Mouse (Mus musculus) embryo, embryonic 11.5 days (tissue): Measurements from ENCODE around the gene Xpnpep1.

Experiments
- DNase-seq: peaks from one replicate; pipeline ENCODE4 v3.0.0-alpha.2; 2012; ENCODE audit warnings: low read depth, low spot score

The Xpnpep1 gene

GRCm38 (mm10) chr19:53002166-53003095, 37.6 kb downstream of the Xpnpep1 start:
- DNase-seq = no peak

- peak; percentile 29 for DNase-seq
Measured at GRCm38 (mm10) chr19:52992880-52993440, 47.1 kb downstream of the Xpnpep1 start.

- no peak for DNase-seq
Measured at GRCm38 (mm10) chr19:52991924-52992323, 48.1 kb downstream of the Xpnpep1 start.

DNA sequence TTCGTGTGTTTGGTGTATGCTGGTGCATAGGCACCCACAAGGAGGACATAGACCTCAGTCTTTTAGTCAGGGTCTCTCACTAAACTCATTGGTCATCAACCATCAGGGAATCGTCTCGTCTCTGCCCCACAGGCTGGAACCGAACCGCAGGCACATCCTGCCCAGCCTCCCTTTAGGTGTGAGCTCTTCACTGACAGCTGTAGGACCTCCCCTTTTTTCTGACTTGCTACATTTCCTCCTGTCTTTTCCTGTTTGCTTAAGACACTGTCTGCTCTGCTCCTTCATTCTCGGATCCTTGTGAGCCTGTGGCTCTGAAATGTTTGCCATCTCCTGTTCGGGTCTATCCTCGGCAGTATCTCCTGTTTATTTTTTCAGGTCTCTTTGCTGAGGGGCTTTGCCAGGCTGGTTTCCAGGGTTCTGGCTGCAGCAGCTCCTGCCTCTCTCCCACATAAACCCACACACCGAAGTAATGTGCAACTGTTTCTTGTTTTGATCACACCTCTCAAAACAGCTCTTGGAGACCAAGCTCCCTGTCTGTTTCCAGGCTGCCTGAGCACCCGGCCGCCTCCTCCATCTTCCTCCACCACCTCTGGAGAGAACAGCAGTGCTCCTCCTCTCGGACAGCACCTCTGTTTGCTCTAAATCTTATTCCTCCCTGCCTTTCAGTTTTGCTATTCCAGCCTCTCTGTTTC, 60.8 kb downstream of the Xpnpep1 start:
- no peak for DNase-seq

DNA sequence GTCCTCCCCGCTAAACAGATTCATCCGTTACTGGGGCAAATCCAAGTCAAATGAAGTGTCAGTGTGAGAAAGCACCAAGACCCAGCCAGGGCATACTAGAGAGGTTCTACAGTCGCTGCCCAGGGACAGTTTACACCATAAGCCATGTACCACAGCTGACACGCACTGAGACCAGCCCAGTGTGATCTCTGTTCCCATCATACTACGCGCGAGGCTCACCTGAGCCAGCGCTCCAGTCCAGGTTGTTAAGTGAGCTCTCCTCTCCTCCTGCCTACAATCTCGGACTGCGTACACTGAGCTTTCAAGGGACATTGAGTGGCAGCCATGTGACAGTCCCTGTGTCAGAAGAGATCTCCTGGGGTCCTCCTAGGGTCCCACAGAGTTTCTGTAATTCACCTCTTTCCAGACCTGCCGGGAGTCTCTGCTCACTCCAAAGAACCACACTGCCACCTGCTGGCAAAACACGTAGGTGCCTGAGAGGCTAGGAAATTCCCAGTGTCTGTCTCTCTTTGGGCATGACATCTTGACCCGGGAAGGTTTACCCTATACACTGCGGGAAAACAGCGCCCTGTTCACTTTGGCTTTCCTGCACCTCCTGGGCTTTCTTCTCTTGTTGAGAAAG, 64.3 kb downstream of the Xpnpep1 start:
- DNase-seq = peak; percentile 64

GRCm38 (mm10) chr19:52966339-52966738, 73.7 kb downstream of the Xpnpep1 start:
- no peak for DNase-seq

DNA sequence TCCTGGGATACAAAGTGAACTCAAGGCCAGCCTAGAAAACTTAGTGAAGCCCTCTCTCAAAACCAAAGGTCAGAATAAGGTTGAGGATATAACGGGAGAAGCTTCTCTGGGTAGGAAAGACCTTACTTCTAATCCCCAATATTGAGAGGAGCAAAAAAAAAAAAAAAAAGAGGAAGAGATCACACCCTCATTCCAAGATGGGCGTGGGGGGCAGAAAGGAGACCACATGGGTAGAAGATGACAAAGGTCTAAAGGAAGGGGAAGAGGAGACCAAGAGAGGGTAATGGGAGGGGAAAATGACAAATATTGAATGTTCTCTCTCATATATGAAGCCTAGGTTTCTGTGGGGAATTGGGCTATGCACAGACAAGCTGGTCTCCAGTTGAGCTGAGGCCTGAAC, 77.3 kb downstream of the Xpnpep1 start:
- DNase-seq = no peak

- peak; percentile 37 for DNase-seq
Measured at GRCm38 (mm10) chr19:52922678-52923495, 117.1 kb downstream of the Xpnpep1 start.

- no peak for DNase-seq
Measured at GRCm38 (mm10) chr19:52904182-52904581, 135.8 kb downstream of the Xpnpep1 start.

DNA sequence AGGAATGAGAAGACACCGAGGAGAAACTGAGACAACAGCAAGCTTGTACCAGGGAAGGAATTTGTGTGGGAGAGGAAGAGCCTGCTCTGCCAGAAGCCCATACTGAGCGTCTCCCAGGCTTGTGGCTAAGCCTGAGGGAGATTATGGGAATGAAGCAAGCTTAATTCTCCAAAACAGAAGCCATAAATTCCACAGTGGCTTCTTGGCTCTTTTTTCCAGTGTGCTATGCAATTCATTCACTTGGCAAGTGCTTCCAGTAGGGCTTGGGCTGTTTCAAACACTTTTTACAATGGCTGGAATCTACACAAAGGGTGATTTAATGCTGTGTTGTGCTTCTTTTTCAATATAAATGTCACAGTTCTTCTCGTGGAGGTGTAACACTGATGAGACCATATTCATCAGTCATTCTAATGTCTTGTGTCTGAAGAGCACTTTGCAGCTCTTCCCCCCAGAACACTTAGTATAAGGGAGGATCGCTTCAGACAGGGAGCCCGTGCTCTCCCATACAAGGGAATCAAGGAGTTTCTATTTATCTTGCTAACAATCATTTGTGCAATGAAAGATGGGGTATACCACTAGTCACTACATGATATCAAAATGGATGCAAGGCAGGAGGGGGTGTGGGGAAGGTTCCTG, 148.1 kb downstream of the Xpnpep1 start:
- no peak for DNase-seq
